Mouse (Mus musculus) heart, adult 2 months (tissue): ENCODE measurements at regions not wholly inside any gene's neighbourhood (a gene's known extent, or its start where the extent isn't known, plus 50 kb on each side); places are given as distances from the start of the nearest gene placed in this dataset.
A peak's percentile ranks its signal among the peaks of the same experiment; 100 is the strongest.

Experiments used
- CTCF ChIP-seq: fragments of 200-600 bp; IDR thresholded peaks from 2 replicates; pipeline ENCODE4 v1.8.1; 2022; ENCODE audit warnings: antibody characterized with exemption, mild to moderate bottlenecking, moderate library complexity
- EP300 ChIP-seq: fragments of 200-500 bp; IDR thresholded peaks from 2 replicates; pipeline ENCODE4 v1.6.1; 2011; ENCODE audit warnings: low read depth, low read length, control low read depth; ENCODE audit not compliant: insufficient read depth
- POLR2A ChIP-seq: fragments of 200-500 bp; IDR thresholded peaks from 2 replicates; pipeline ENCODE4 v1.6.1; 2011; ENCODE audit warnings: mild to moderate bottlenecking, low read depth, low read length, control low read depth; ENCODE audit not compliant: insufficient read depth

DNA sequence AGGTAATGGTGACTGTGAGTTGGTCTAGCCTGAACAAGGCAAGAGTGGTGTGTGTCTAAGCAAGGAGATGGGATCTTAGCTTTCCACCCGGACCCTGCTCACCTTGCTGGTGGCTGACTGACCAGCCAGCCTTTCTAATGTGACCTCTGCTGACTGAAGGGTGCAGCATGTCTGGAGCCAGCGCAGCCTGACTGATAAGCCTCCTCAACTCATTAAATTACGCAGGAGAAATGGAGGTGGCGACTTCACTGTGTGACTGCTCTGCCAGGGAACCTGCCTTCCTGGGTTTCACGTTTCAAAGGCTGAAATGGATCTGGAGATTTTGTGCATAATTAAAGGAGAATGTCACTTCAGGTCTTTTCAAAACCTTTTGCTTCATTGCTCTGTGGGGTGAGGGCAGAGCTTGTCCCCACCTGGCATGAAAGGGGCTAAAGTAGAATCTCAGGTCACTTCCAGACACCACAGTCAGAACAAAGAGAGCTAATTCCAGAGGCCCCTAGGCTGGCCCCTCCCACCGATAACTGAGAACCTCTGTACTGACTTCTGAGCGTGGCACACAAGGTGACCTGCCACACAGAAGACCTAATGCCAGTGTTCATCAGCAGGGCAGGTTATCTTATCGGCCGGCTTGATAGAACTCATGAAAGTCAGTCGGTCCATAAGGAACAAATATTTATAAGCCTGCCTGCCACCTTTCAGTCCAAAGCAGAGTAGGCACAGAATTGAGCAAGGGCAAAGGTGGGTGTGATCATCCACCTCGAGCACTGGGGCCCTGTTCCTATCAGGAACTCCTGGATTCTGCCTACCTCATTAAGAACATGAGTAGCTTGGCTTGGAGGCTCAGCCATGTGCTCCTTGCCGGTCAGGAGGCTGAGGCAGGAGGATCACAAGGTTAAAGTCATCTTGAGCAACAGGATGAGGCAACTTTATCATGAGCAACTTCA lies 53.1 kb upstream of the Vps8 start:
- no peak for TF ChIP-seq CTCF
- TF ChIP-seq EP300: 0 out of 2 replicates have a peak, but pooled peaks have one; percentile 49
- no peak; the same call in 1 of the 2 replicates for TF ChIP-seq POLR2A
